Mouse (Mus musculus): ENCODE data around the gene Eif2b5. TPM values are rescaled to one million over a fixed set of nuclear protein-coding genes. Genes with fewer than 3 reads are reported as not detected.
A peak's percentile ranks its signal among the peaks of the same experiment; 100 is the strongest.
"Not testable (repeated sequence)": the region's sequence is repeated elsewhere in the genome, so short reads cannot be mapped to it uniquely, and the experiment has no call there.

Gene Eif2b5
- 10 to 100 TPM; 55.1 to 60.2 TPM for total RNA-seq (2021)
- long read RNA-seq, experiment 1, transcript Eif2b5-201 (16 exons, 2,554 nt): major isoform, 96 of 117 reads
- long read RNA-seq, experiment 1, partial matches to known transcripts: 12 of 117 reads
- long read RNA-seq, experiment 1, other reads (novel, unspliced or antisense): 9 of 117 reads
- long read RNA-seq, experiment 2, transcript Eif2b5-201 (16 exons, 2,554 nt): major isoform, 45 of 63 reads
- long read RNA-seq, experiment 2, partial matches to known transcripts: 11 of 63 reads
- long read RNA-seq, experiment 2, other reads (novel, unspliced or antisense): 7 of 63 reads

- peak; percentile 97 to 99 for DNase-seq
Measured at GRCm38 (mm10) chr16:20498677-20499475, at the start of gene Eif2b5. Eif2b5 (plus strand) TSS chr16:20498817.

GRCm38 (mm10) chr16:20451774-20452173 lies 46.8 kb upstream of the Eif2b5 start:
- no peak for DNase-seq

- no peak for DNase-seq
Measured at GRCm38 (mm10) chr16:20454155-20454654, 44.4 kb upstream of the Eif2b5 start.

GRCm38 (mm10) chr16:20456106-20456505 lies 42.5 kb upstream of the Eif2b5 start:
- DNase-seq: no peak

- not testable (repeated sequence) for DNase-seq
Measured at GRCm38 (mm10) chr16:20458736-20459135, 39.9 kb upstream of the Eif2b5 start.

GRCm38 (mm10) chr16:20464725-20465124 lies 33.9 kb upstream of the Eif2b5 start:
- no peak for DNase-seq

- DNase-seq: no peak
Measured at GRCm38 (mm10) chr16:20470981-20471380, 27.6 kb upstream of the Eif2b5 start.

GRCm38 (mm10) chr16:20471686-20472085 lies 26.9 kb upstream of the Eif2b5 start:
- DNase-seq: no peak

GRCm38 (mm10) chr16:20473748-20474147 lies 24.9 kb upstream of the Eif2b5 start:
- DNase-seq: no peak

GRCm38 (mm10) chr16:20474211-20474610 lies 24.4 kb upstream of the Eif2b5 start:
- no peak for DNase-seq

GRCm38 (mm10) chr16:20474786-20475185 lies 23.8 kb upstream of the Eif2b5 start:
- DNase-seq: no peak

- no peak for DNase-seq
Measured at GRCm38 (mm10) chr16:20475335-20475734, 23.3 kb upstream of the Eif2b5 start.

- peak; percentile 58 to 60 for DNase-seq
Measured at GRCm38 (mm10) chr16:20476857-20477256, 21.8 kb upstream of the Eif2b5 start.

- DNase-seq: no peak
Measured at GRCm38 (mm10) chr16:20477270-20477669, 21.3 kb upstream of the Eif2b5 start.

GRCm38 (mm10) chr16:20478504-20478903 lies 20.1 kb upstream of the Eif2b5 start:
- no peak for DNase-seq

GRCm38 (mm10) chr16:20479026-20479760 lies 19.4 kb upstream of the Eif2b5 start:
- DNase-seq: not testable (repeated sequence)

- peak in 1 of 2 experiments; percentile 8 for DNase-seq
Measured at GRCm38 (mm10) chr16:20480115-20480514, 18.5 kb upstream of the Eif2b5 start.

- DNase-seq: no peak
Measured at GRCm38 (mm10) chr16:20481746-20482145, 16.9 kb upstream of the Eif2b5 start.

- not testable (repeated sequence) for DNase-seq
Measured at GRCm38 (mm10) chr16:20483716-20484115, 14.9 kb upstream of the Eif2b5 start.

GRCm38 (mm10) chr16:20485061-20485460 lies 13.6 kb upstream of the Eif2b5 start:
- no peak for DNase-seq

GRCm38 (mm10) chr16:20486048-20486447 lies 12.6 kb upstream of the Eif2b5 start:
- DNase-seq: no peak

- no peak for DNase-seq
Measured at GRCm38 (mm10) chr16:20488151-20488550, 10.5 kb upstream of the Eif2b5 start.

All from heart, adult 18-20 months (tissue).